8 mouse cellular contexts compared by ENCODE assay signal in the genomic region with DNA sequence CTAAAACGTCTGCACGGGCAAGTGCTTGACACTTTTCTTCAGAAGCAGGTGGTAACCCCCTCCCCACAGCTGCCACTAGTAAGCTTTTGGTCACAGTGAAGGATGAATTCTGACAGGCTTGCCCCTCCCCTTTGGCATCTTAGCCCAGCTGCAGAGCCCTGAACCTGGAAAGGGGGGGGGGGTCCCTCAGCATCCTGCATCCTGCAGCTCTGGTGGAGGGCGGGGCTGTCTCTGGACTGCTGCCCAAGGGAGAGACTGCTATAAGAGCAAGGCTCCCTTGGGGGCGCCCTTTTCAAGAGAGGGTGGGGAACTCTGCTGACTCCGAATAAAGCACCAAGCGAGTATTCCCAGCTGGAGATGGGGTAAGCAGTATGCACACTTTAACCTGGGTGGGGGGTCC.
DNase-seq lines count a peak whose midpoint lies in the region; ATAC-seq and TF ChIP-seq lines count a peak whose summit lies in the region.

No protein-coding gene starts in this region.

- H3K27ac ChIP-seq in intestine, postnatal 0 days (ENCODE audit: low read depth, low read length) = no peak overlapping the region
- no peak overlapping the region for H3K27ac ChIP-seq in intestine, embryonic 15.5 days
- H3K27ac ChIP-seq in forebrain, postnatal 0 days (ENCODE audit: low read depth, low read length) = no peak overlapping the region
- no peak overlapping the region for H3K27ac ChIP-seq in midbrain, embryonic 16.5 days (ENCODE audit: low read length)

- peak; percentile 13; the same call in 1 of the 2 replicates for TF ChIP-seq CTCF in intestine, postnatal 0 days (IDR thresholded peaks at IDR 0.05; ENCODE audit: low read depth)
- TF ChIP-seq CTCF in forebrain, postnatal 0 days (IDR thresholded peaks at IDR 0.05; ENCODE audit: low read depth) = peak; percentile 38

- DNase-seq in brain, adult 2 months (ENCODE audit: low read depth, low spot score) = peak; percentile 48
- DNase-seq in forebrain, postnatal 0 days = peak; percentile 48
- no peak for DNase-seq in adrenal gland, adult 2 months

- no peak for ATAC-seq in intestine, postnatal 0 days
- ATAC-seq in intestine, embryonic 15.5 days = no peak
- ATAC-seq in forebrain, postnatal 0 days = peak; percentile 16
- ATAC-seq in midbrain, embryonic 16.5 days = no peak
- no peak for ATAC-seq in monocyte, adult 5-6 weeks (replicated peaks; ENCODE audit: insufficient number of reproducible peaks, low FRiP score, low TSS enrichment, poor library complexity, severe bottlenecking)
- ATAC-seq in inflammation-experienced regulatory T-cells, adult 6 months = no peak

- no peak overlapping the region for H3K4me3 ChIP-seq in intestine, postnatal 0 days (ENCODE audit: low read depth, low read length)
- H3K4me3 ChIP-seq in intestine, embryonic 15.5 days (replicated peaks) = no peak overlapping the region
- no peak overlapping the region for H3K4me3 ChIP-seq in forebrain, postnatal 0 days (ENCODE audit: low read depth, low read length)
- peak overlapping the region; percentile 60 for H3K4me3 ChIP-seq in midbrain, embryonic 16.5 days (ENCODE audit: low read depth, low read length)

- H3K4me1 ChIP-seq in intestine, postnatal 0 days (replicated peaks; ENCODE audit: control insufficient read depth, insufficient read depth, low read length) = no peaks in the 10 kb centered on the region
- H3K4me1 ChIP-seq in intestine, embryonic 15.5 days (replicated peaks) = 0 out of 2 replicates have a peak, but pooled peaks cover 4% of the 10 kb centered on the region
- no peaks in the 10 kb centered on the region for H3K4me1 ChIP-seq in forebrain, postnatal 0 days (ENCODE audit: insufficient read depth)
- H3K4me1 ChIP-seq in midbrain, embryonic 16.5 days (ENCODE audit: control insufficient read depth, insufficient read depth, low read length) = no peaks in the 10 kb centered on the region

- no peak overlapping the region for H3K9ac ChIP-seq in intestine, postnatal 0 days (ENCODE audit: low read depth, low read length)
- H3K9ac ChIP-seq in intestine, embryonic 15.5 days = no peak overlapping the region
- no peak overlapping the region for H3K9ac ChIP-seq in forebrain, postnatal 0 days
- H3K9ac ChIP-seq in midbrain, embryonic 16.5 days (ENCODE audit: low read depth, low read length) = 0 out of 2 replicates have a peak overlapping the region, but pooled peaks have one; percentile 34

- H3K4me2 ChIP-seq in intestine, postnatal 0 days (replicated peaks; ENCODE audit: low read depth) = no peak overlapping the region
- H3K4me2 ChIP-seq in intestine, embryonic 15.5 days (replicated peaks) = no peak overlapping the region
- peak overlapping the region; percentile 54; the same call in 1 of the 2 replicates for H3K4me2 ChIP-seq in forebrain, postnatal 0 days (ENCODE audit: low read depth)
- H3K4me2 ChIP-seq in midbrain, embryonic 16.5 days (ENCODE audit: low read length) = peak overlapping the region; percentile 55

- 16% methylated on average over 6 of the region's 6 CpGs for WGBS in intestine, postnatal 0 days
- 17% methylated on average over 6 of the region's 6 CpGs for WGBS in intestine, embryonic 15.5 days
- WGBS in forebrain, postnatal 0 days = 22% methylated on average over 6 of the region's 6 CpGs
- 15% methylated on average over 6 of the region's 6 CpGs for WGBS in midbrain, embryonic 16.5 days

- no peaks in the 10 kb centered on the region for H3K9me3 ChIP-seq in intestine, postnatal 0 days (ENCODE audit: control insufficient read depth)
- H3K9me3 ChIP-seq in intestine, embryonic 15.5 days = no peaks in the 10 kb centered on the region
- no peaks in the 10 kb centered on the region for H3K9me3 ChIP-seq in forebrain, postnatal 0 days (ENCODE audit: low read length)
- H3K9me3 ChIP-seq in midbrain, embryonic 16.5 days (replicated peaks; ENCODE audit: control insufficient read depth, low read length, poor library complexity, severe bottlenecking) = no peaks in the 10 kb centered on the region

- H3K27me3 ChIP-seq in intestine, postnatal 0 days (replicated peaks; ENCODE audit: control insufficient read depth, insufficient read depth, low read length) = peaks cover 29% of the 10 kb centered on the region
- H3K27me3 ChIP-seq in intestine, embryonic 15.5 days (replicated peaks) = peaks cover 46% of the 10 kb centered on the region
- H3K27me3 ChIP-seq in forebrain, postnatal 0 days (ENCODE audit: insufficient read depth, low read length) = no peaks in the 10 kb centered on the region
- peaks cover 16% of the 10 kb centered on the region for H3K27me3 ChIP-seq in midbrain, embryonic 16.5 days (ENCODE audit: control insufficient read depth, insufficient read depth, low read depth, low read length)

- no peaks in the 10 kb centered on the region for H3K36me3 ChIP-seq in intestine, postnatal 0 days (ENCODE audit: control insufficient read depth, insufficient read depth)
- no peaks in the 10 kb centered on the region for H3K36me3 ChIP-seq in intestine, embryonic 15.5 days
- no peaks in the 10 kb centered on the region for H3K36me3 ChIP-seq in forebrain, postnatal 0 days (ENCODE audit: insufficient read depth)
- no peaks in the 10 kb centered on the region for H3K36me3 ChIP-seq in midbrain, embryonic 16.5 days (ENCODE audit: control insufficient read depth, insufficient read depth, low read length)

Comparison
In these comparisons a context has a peak if more than half of its experiments do, and no peak if none do; other contexts are left out.
1. H3K4me2 ChIP-seq: peak in forebrain, postnatal 0 days (single experiment) and midbrain, embryonic 16.5 days (single experiment); none in intestine, postnatal 0 days (single experiment) and intestine, embryonic 15.5 days (single experiment).